Mouse (Mus musculus): Measurements from ENCODE around the gene Notum.

GRCm38 (mm10) chr11:120658876-120659410 is 2.0 kb downstream of the Notum start:
- TF ChIP-seq POLR2A (IDR thresholded peaks at IDR 0.05; ENCODE audit: extremely low read depth, insufficient read depth, low read length) (no peak), CTCF (IDR thresholded peaks at IDR 0.05; ENCODE audit: low read depth, low read length) (peak; percentile 88)
